Mouse (Mus musculus) bone marrow macrophage, adult 2 months (primary cell): Measurements from ENCODE around the gene Gm10065. TPM values are rescaled to one million over a fixed set of nuclear protein-coding genes. Genes with fewer than 3 reads are reported as not detected.
"Not testable (repeated sequence)": the region's sequence is repeated elsewhere in the genome, so short reads cannot be mapped to it uniquely, and the experiment has no call there.

ENCODE experiments used
- H3K27ac ChIP-seq: 2 replicates; pipeline ENCODE4 v1.5.1; 2012; ENCODE audit warnings: low read depth, low read length; ENCODE audit not compliant: insufficient read depth
- H3K4me1 ChIP-seq: 2 replicates; pipeline ENCODE4 v1.6.1; 2012; ENCODE audit warnings: low read length; ENCODE audit not compliant: control insufficient read depth, insufficient read depth
- H3K4me3 ChIP-seq: 2 replicates; pipeline ENCODE4 v1.5.1; 2012; ENCODE audit warnings: mild to moderate bottlenecking, low read length, moderate library complexity; ENCODE audit not compliant: insufficient read depth
- CTCF ChIP-seq: IDR thresholded peaks from 2 replicates; pipeline ENCODE4 v1.5.1; 2012; ENCODE audit warnings: low read depth, mild to moderate bottlenecking, low read length, moderate library complexity
- POLR2A ChIP-seq: IDR thresholded peaks from 2 replicates; pipeline ENCODE4 v1.6.1; 2012; ENCODE audit warnings: mild to moderate bottlenecking, low read depth, low read length, borderline replicate concordance
- polyA plus RNA-seq: library from polyadenylated mRNA; stranded (reverse); fragments of >200 nt; gene quantifications from 2 replicates; pipeline ENCODE4 v1.2.4, GENCODE M21; 2012; ENCODE audit not compliant: missing spikeins, insufficient read depth, insufficient read length

The Gm10065 gene
- polyA plus RNA-seq, 1 experiment: not detected

- Histone ChIP-seq H3K4me1 (peaks cover 2% of the 10 kb centered on the region), H3K4me3 (no peak overlapping the region), H3K27ac (no peak overlapping the region)
- TF ChIP-seq POLR2A (no peak), CTCF (no peak)
These were observed 11.9 kb downstream of the Gm10065 start for GRCm38 (mm10) chr13:21467336-21467735.

DNA sequence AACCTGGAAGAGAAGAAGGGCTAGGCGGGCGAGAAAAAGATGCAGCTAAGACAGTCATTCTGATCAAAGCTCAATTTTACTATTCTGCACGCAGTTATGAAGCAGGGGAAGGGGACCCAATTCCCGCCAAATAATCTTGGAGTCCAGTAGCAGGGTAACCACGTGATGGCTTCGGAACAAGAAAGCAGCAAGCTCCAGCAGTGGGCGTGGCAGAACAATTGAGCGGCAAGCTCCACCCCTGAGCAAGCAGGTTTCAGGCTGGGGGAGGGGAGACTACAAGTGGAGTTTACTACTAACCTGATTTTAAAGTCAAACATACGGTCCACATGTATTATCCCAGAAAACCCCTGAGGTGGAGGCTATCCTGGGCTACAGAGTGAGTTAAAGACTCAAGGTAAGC lies 16.7 kb downstream of the Gm10065 start:
- H3K27ac ChIP-seq, H3K4me3 ChIP-seq, H3K4me1 ChIP-seq: not testable (repeated sequence)

DNA sequence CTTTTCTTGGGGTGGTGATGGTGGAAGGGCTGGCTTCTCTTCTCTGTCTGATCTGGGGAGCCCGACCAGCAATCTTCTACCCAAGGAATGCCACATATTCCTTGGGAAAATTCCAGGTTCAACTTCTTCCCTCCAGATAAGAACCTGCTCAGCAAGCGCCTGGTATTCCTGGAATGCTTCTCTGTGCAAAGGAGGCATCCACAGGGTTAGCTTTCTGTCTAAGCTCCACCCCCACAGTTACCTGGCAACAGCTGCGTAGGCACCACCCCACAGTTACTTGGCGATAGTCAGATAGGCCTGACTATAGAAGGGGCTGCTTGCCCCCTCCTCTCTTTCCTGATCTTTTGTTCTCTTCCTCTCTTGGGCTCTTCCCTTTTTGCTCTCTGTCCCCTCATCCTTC lies 22.9 kb downstream of the Gm10065 start:
- Histone ChIP-seq H3K4me3 (no peak overlapping the region), H3K27ac (no peak overlapping the region), H3K4me1 (peaks cover 7% of the 10 kb centered on the region; the same call in 1 of the 2 replicates)
- TF ChIP-seq CTCF (no peak), POLR2A (no peak)

DNA sequence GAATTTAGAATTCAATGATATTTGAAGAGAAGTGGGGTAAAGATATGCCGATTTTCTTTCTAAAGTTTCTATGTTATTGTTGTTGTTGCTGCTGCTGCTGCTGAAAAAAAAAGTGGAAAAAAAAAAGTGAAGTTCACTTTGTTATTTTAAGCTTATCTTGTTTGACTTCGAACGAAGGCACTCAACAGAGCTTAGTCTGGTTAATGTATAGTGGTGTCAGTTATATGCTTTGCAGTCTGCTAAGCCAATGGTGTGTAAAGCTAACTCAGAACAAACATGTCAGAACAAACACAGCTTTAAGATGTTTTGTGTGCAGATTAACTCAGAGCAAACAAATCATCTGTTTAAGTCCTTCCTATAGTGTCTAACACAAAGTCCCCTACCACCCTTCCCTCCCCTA lies 25.1 kb downstream of the Gm10065 start:
- Histone ChIP-seq H3K4me1 (peaks cover 7% of the 10 kb centered on the region; the same call in 1 of the 2 replicates), H3K4me3 (no peak overlapping the region), H3K27ac (no peak overlapping the region)
- TF ChIP-seq CTCF (no peak), POLR2A (no peak)

GRCm38 (mm10) chr13:21453449-21453848 lies 25.8 kb downstream of the Gm10065 start, which contains the start of gene Zscan26:
Gene Zscan26 (minus strand): TSS chr13:21453730.
- Histone ChIP-seq H3K27ac (peak within 1 kb of the TSS; percentile 55), H3K4me3 (peak within 1 kb of the TSS; percentile 67), H3K4me1 (peaks cover 7% of the 10 kb centered on the region; the same call in 1 of the 2 replicates)
- TF ChIP-seq POLR2A (no peak), CTCF (no peak)

GRCm38 (mm10) chr13:21453042-21453441 lies 26.2 kb downstream of the Gm10065 start:
- peaks cover 7% of the 10 kb centered on the region; the same call in 1 of the 2 replicates for H3K4me1 ChIP-seq
- H3K4me3 ChIP-seq: peak overlapping the region; percentile 67
- H3K27ac ChIP-seq: peak overlapping the region; percentile 55
- TF ChIP-seq POLR2A (no peak), CTCF (no peak)

DNA sequence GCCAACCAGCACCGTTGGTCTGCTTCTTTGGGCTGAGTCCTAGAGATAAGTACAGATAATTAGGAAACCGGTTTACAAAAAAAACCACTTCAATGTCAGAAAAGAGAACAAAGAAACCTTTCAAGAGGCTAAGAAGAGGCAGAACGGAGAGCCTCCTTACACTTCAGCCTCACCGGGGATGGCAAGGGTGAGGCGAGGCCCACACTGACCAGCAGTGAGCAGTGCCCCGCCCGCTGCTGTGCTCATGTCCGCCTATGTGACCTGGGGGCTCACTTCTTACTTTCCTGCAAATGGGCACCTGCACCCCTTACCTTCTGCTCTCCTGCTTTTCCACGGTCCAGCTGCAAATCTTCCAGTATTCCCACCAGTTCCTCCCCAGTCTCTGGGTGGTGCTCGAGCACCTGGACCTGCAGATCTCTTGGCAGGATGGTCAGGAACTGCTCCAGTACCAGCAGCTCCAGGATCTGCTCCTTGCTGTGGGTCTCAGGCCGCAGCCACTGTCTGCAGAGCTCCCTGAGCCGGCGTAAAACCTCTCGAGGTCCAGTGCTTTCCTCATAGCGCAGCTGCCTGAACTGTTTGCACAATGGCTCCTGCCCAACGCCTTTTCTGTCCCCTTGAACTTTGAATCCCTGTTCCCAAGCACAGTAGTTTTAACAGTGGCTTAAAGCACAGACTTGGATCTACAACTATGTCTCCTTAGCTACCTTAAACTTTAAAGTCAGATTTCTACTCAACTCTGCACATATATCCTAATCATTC lies 31.2 kb downstream of the Gm10065 start:
- no peak for TF ChIP-seq CTCF
- no peak for TF ChIP-seq POLR2A
- no peak overlapping the region for H3K27ac ChIP-seq

GRCm38 (mm10) chr13:21446796-21447195 lies 32.4 kb downstream of the Gm10065 start:
- Histone ChIP-seq H3K4me1 (peaks cover 8% of the 10 kb centered on the region), H3K4me3 (no peak overlapping the region), H3K27ac (no peak overlapping the region)
- no peak for TF ChIP-seq CTCF
- no peak for TF ChIP-seq POLR2A

More for the DNA sequence above, 31.2 kb downstream of the Gm10065 start:
- H3K4me1 ChIP-seq: peaks cover 14% of the 10 kb centered on the region
- H3K4me3 ChIP-seq: no peak overlapping the region

DNA sequence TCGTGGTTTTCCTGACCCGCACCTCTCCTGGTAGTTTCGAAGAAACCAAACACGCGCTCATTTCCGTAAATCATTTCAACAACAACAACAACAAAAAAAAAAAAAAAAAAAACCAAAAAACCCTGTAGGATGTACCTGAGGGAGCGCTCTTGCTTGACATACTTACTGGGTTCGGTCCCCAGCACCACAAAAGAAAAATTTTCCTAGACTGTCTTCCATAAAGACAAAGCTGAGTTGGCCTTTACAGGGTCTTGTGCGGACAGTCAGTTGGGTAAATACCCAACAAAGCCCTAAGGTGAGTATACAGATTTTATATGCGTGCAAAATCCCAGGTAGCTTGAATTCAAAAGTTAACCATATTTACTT lies 38.1 kb downstream of the Gm10065 start:
- H3K4me3 ChIP-seq: peak overlapping the region; percentile 62
- TF ChIP-seq CTCF (no peak), POLR2A (no peak)
- no peak overlapping the region for H3K27ac ChIP-seq
- H3K4me1 ChIP-seq: peaks cover 4% of the 10 kb centered on the region

DNA sequence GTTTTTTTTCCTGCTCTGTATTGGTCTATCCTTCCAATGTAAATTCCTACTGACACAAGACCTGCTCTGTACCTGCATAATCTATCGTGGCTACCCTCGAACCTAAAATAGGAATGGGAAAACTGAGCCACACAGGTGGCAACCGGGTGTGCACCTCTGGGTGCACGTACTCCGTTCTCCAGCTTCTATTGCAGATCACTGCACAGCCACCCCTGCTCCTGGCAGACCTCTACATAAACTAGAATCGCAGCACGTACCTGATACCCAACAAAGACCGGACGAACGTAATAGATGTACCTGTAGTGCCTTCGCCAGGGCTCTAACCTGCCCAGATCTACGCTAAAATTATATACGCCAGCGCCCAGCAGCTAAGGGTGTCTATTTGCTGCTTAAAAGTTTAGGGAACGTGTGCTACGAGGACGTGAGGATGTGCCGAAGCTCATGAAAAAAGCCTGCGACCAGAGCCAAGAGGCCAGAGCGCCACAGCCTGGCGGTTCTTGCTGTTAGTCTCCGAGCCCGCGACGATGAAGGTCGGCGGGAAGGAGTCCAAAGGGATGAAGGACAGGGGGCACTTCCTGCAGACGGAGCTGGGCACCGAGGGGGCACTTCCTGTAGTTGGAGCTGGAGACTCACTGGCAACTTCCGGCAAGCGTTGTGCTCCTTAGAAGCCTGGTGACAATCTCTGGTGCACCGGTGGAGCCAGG lies 38.6 kb downstream of the Gm10065 start, which contains the start of gene Pgbd1:
Gene Pgbd1, minus strand, starts transcription at position 556 of the 704 bp plus-strand sequence.
- H3K27ac ChIP-seq: no peak within 1 kb of the TSS
- peaks cover 2% of the 10 kb centered on the region for H3K4me1 ChIP-seq
- TF ChIP-seq CTCF (no peak; the same call in 1 of the 2 replicates), POLR2A (no peak)
- peak within 1 kb of the TSS; percentile 62 for H3K4me3 ChIP-seq
